Mouse (Mus musculus) embryonic facial prominence, embryonic 14.5 days (tissue): Measurements from ENCODE around the gene Cdrt4. TPM values are rescaled to one million over a fixed set of nuclear protein-coding genes. Genes with fewer than 3 reads are reported as not detected.

Source experiments
- ATAC-seq: fragments of 200-750 bp; cut with Nextera tagmentation; 2 replicates; pipeline ENCODE4 v1.8.0; 2017; ENCODE audit warnings: low read depth, moderate number of reproducible peaks, moderate TSS enrichment
- DNase-seq: peaks from one replicate; pipeline ENCODE4 v3.0.0-alpha.2; 2015; ENCODE audit warnings: low spot score
- H3K27ac ChIP-seq: fragments of 300-500 bp; sonication (generic); replicated peaks from 2 replicates; pipeline ENCODE4 v1.5.1; 2014; ENCODE audit warnings: low read depth, mild to moderate bottlenecking, low read length, moderate library complexity
- H3K27me3 ChIP-seq: fragments of 300-500 bp; sonication (generic); replicated peaks from 2 replicates; pipeline ENCODE4 v1.6.1; 2014; ENCODE audit warnings: low read length; ENCODE audit not compliant: control insufficient read depth, insufficient read depth
- H3K36me3 ChIP-seq: fragments of 300-500 bp; sonication (generic); 2 replicates; pipeline ENCODE4 v1.6.1; 2014; ENCODE audit warnings: low read length, mixed read lengths; ENCODE audit not compliant: control insufficient read depth, insufficient read depth
- H3K4me1 ChIP-seq: fragments of 300-500 bp; sonication (generic); 2 replicates; pipeline ENCODE4 v1.6.1; 2014; ENCODE audit warnings: antibody characterized with exemption, low read length; ENCODE audit not compliant: control insufficient read depth, insufficient read depth
- H3K4me2 ChIP-seq: fragments of 300-500 bp; sonication (generic); 2 replicates; pipeline ENCODE4 v1.6.1; 2014; ENCODE audit warnings: low read depth, mild to moderate bottlenecking, low read length, moderate library complexity, mixed read lengths
- H3K4me3 ChIP-seq: fragments of 300-500 bp; sonication (generic); 2 replicates; pipeline ENCODE4 v1.5.1; 2014; ENCODE audit warnings: low read depth, mild to moderate bottlenecking, low read length
- H3K9ac ChIP-seq: fragments of 300-500 bp; sonication (generic); 2 replicates; pipeline ENCODE4 v1.6.1; 2014; ENCODE audit warnings: low read depth, mild to moderate bottlenecking, low read length, moderate library complexity, mixed read lengths
- H3K9me3 ChIP-seq: fragments of 300-500 bp; sonication (generic); 2 replicates; pipeline ENCODE4 v1.6.1; 2016; ENCODE audit warnings: low read length; ENCODE audit not compliant: control insufficient read depth
- WGBS: fragments of 180-500 bp; shearing (Covaris S2); extraction: QIAGEN DNeasy Blood & Tissue Kit; methylation state at CpG from one replicate; pipeline ENCODE4 v1.1.7; 2014; 5-methylcytosine and 5-hydroxymethylcytosine counted together
- polyA plus RNA-seq: library from polyadenylated mRNA; unstranded; fragments of >200 nt; fragmentation: Nextera tagmentation; extraction: Ambion mirVana; gene quantifications from 2 replicates; pipeline ENCODE4 v1.2.1, GENCODE M21; 2014

Gene Cdrt4
- polyA plus RNA-seq, 1 experiment from 2014 or later: 0.58 TPM

DNA sequence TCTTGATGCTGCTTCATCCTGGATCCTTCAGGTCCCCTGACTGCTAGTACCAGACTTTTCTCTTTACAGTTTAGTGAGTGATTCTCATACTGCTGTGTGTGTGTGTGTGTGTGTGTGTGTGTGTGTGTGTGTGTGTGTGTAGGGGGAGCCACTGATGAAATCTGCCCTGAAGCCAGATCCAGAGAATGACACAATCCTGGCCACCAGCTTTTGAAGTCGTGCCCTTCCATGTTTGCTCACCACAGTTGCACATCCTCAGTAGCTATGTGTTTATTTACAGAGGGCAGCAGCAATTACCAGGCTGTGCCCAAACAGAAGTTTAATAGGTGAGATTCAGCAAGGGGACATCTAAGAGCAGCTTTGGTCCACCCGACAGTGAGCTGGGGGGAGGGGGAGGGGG is 34.2 kb upstream of the Cdrt4 start:
- no peak for ATAC-seq
- H3K27me3 ChIP-seq: no peaks in the 10 kb centered on the region
- H3K9ac ChIP-seq: no peak overlapping the region
- H3K4me2 ChIP-seq: no peak overlapping the region
- WGBS: 35% methylated on average over 2 of the region's 2 CpGs
- no peaks in the 10 kb centered on the region for H3K36me3 ChIP-seq
- H3K4me1 ChIP-seq: 0 out of 2 replicates have a peak, but pooled peaks cover 5% of the 10 kb centered on the region
- no peak overlapping the region for H3K27ac ChIP-seq
- no peak for DNase-seq
- H3K9me3 ChIP-seq: peaks cover 9% of the 10 kb centered on the region
- H3K4me3 ChIP-seq: no peak overlapping the region

- Histone ChIP-seq H3K4me1 (0 out of 2 replicates have a peak, but pooled peaks cover 3% of the 10 kb centered on the region), H3K27me3 (no peaks in the 10 kb centered on the region), H3K36me3 (no peaks in the 10 kb centered on the region), H3K4me2 (peak overlapping the region; percentile 48), H3K9ac (no peak overlapping the region), H3K27ac (peak overlapping the region; percentile 88), H3K9me3 (peaks cover 9% of the 10 kb centered on the region), H3K4me3 (no peak overlapping the region)
- peak; percentile 84 for DNase-seq
- WGBS: 45% methylated on average over 6 of the region's 6 CpGs
- ATAC-seq: peak; percentile 23
Measured at GRCm38 (mm10) chr11:62919946-62920742, 30.8 kb upstream of the Cdrt4 start.

DNA sequence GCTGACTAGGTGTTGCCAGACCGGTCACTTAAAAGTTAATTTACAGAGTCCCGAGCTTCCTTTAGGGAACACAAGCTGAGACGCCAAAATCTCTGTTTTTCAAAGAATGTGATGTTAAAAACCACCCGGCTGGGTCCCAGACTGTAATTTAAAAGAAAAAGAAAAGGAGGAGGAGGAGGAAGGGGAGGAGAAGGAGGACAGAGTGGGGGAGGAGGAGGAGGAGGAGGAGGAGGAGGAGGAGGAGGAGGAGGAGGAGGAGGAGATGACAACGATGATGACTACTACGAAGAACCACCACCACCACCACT is 30.3 kb upstream of the Cdrt4 start:
- Histone ChIP-seq H3K27me3 (no peaks in the 10 kb centered on the region), H3K27ac (peak overlapping the region; percentile 88), H3K4me1 (0 out of 2 replicates have a peak, but pooled peaks cover 3% of the 10 kb centered on the region), H3K36me3 (no peaks in the 10 kb centered on the region), H3K4me3 (peak overlapping the region; percentile 18; the same call in 1 of the 2 replicates), H3K9me3 (peaks cover 9% of the 10 kb centered on the region), H3K4me2 (peak overlapping the region; percentile 48), H3K9ac (no peak overlapping the region)
- no peak for DNase-seq
- 0 out of 2 replicates have a peak, but pooled peaks have one; percentile 1 for ATAC-seq
- WGBS: 9% methylated on average over 6 of the region's 6 CpGs

GRCm38 (mm10) chr11:62921052-62921977 is 29.7 kb upstream of the Cdrt4 start:
- peak; percentile 98 for DNase-seq
- Histone ChIP-seq H3K36me3 (no peaks in the 10 kb centered on the region), H3K9me3 (peaks cover 9% of the 10 kb centered on the region), H3K27ac (peak overlapping the region; percentile 88), H3K9ac (peak overlapping the region; percentile 50), H3K27me3 (no peaks in the 10 kb centered on the region), H3K4me2 (peak overlapping the region; percentile 48), H3K4me3 (peak overlapping the region; percentile 18), H3K4me1 (0 out of 2 replicates have a peak, but pooled peaks cover 3% of the 10 kb centered on the region)
- ATAC-seq: peak; percentile 92
- 11% methylated on average over 25 of the region's 25 CpGs for WGBS

- Histone ChIP-seq H3K4me1 (0 out of 2 replicates have a peak, but pooled peaks cover 3% of the 10 kb centered on the region), H3K9me3 (peaks cover 5% of the 10 kb centered on the region), H3K4me3 (no peak overlapping the region), H3K36me3 (no peaks in the 10 kb centered on the region), H3K27ac (no peak overlapping the region), H3K4me2 (no peak overlapping the region), H3K9ac (no peak overlapping the region), H3K27me3 (no peaks in the 10 kb centered on the region)
- WGBS: 76% methylated on average over 6 of the region's 6 CpGs
- DNase-seq: no peak
- no peak for ATAC-seq
Measured at GRCm38 (mm10) chr11:62924091-62924761, 26.8 kb upstream of the Cdrt4 start.

- no peak overlapping the region for H3K27ac ChIP-seq
- no peak overlapping the region for H3K9ac ChIP-seq
- no peak overlapping the region for H3K4me3 ChIP-seq
- DNase-seq (no peak), ATAC-seq (no peak)
- H3K4me2 ChIP-seq: no peak overlapping the region
- no peaks in the 10 kb centered on the region for H3K4me1 ChIP-seq
- H3K27me3 ChIP-seq: no peaks in the 10 kb centered on the region
- WGBS: 46% methylated on average over 3 of the region's 3 CpGs
- no peaks in the 10 kb centered on the region for H3K9me3 ChIP-seq
- no peaks in the 10 kb centered on the region for H3K36me3 ChIP-seq
Measured at GRCm38 (mm10) chr11:62929799-62930198, 21.2 kb upstream of the Cdrt4 start.

DNA sequence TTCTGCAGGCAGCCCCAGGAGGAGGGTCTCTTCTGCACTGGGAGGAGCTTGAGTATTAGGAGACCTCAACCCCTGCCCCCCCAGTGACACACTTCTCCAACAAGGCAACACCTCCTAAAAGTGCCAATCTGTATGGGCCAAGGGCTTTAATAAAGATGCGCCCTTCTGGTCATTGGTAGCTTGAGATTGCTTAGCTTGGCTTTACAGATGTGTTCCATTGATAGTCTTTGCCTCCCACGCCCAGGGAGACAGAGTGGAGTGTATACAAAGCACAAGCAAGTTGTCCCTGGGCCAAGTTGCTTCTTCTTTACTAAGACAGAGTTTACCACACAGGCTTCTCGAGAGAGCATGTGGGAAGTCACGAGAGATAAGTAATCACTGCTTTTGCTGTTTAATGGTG is 20.4 kb upstream of the Cdrt4 start:
- H3K27me3 ChIP-seq: no peaks in the 10 kb centered on the region
- no peaks in the 10 kb centered on the region for H3K4me1 ChIP-seq
- no peak overlapping the region for H3K4me3 ChIP-seq
- H3K9ac ChIP-seq: no peak overlapping the region
- DNase-seq (no peak), ATAC-seq (no peak)
- H3K4me2 ChIP-seq: no peak overlapping the region
- no peak overlapping the region for H3K27ac ChIP-seq
- no peaks in the 10 kb centered on the region for H3K9me3 ChIP-seq
- no peaks in the 10 kb centered on the region for H3K36me3 ChIP-seq
- WGBS: 87% methylated on average over 4 of the region's 4 CpGs

DNA sequence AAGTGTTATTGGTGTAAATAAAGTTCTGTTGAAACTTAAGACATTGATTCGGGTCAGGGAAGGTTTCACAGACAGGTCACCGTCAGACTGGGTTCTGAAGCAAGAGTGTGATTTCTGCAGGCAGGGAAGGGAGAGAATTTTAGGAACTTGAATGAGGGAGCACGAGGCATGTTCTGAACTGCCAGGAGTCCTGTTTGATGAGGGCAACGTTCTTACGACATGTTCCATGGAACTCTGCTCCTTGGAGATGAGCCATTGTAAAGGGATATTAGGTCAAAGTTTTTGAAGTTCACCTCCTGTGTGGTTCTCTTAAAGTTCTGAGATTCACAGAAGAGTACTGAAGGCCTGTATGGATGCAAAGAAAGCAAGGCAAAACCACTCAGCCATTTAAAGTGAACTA is 19.9 kb upstream of the Cdrt4 start:
- Histone ChIP-seq H3K36me3 (no peaks in the 10 kb centered on the region), H3K27me3 (no peaks in the 10 kb centered on the region), H3K4me2 (no peak overlapping the region), H3K27ac (no peak overlapping the region), H3K4me1 (no peaks in the 10 kb centered on the region), H3K9ac (no peak overlapping the region), H3K9me3 (no peaks in the 10 kb centered on the region), H3K4me3 (no peak overlapping the region)
- 66% methylated on average over 5 of the region's 5 CpGs for WGBS
- ATAC-seq (no peak), DNase-seq (no peak)
